In the genomic region with DNA sequence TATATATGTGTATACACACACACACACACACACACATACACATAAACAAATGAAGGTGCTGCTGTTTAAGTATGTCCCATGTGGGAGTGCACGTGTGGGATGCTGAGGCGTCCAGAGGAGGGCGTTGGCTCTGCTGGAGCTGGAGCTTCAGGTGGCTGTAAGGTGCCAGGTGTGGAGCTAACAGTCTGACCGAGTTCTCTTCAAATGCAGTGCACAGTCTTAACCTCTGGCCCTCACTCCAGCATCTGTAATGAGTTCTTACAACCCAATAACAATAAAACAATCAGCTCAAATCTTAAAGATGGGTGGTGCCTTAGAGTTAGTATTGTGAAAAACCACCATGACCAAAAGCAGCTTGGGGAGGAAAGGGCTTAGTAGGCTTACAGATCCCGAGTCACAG, we compare ENCODE assay signal across 17 mouse cellular contexts.
"Had no signal": no experiment of that assay in that cellular context is flagged by ENCODE, and none has a peak within 500 bp of the region (broad histone marks: within the 10 kb centered on the region; RNA-seq: fewer than 3 reads in every experiment).

No protein-coding gene starts in this region.

- H3K9me3 ChIP-seq: neural tube, embryonic 13.5 days; neural tube, embryonic 15.5 days had no signal

- H3K27me3 ChIP-seq: neural tube, embryonic 13.5 days; neural tube, embryonic 15.5 days had no signal

- H3K4me3 ChIP-seq: myocyte; neural tube, embryonic 13.5 days; neural tube, embryonic 15.5 days had no signal

- H3K36me3 ChIP-seq: neural tube, embryonic 13.5 days; neural tube, embryonic 15.5 days had no signal

- H3K4me2 ChIP-seq: lung, embryonic 14.5 days; midbrain, embryonic 11.5 days; neural tube, embryonic 13.5 days; neural tube, embryonic 15.5 days had no signal

- DNase-seq: lung, adult 18-20 months; lung, embryonic 14.5 days; lung, postnatal 10 days; lung, postnatal 4 days; retina, postnatal 1 day; right cerebral cortex, adult 18-20 months; right cerebral cortex, postnatal 25 days; right cerebral cortex, postnatal 4 days; spleen, adult 18-20 months; thymus, adult 18-20 months; thymus, postnatal 14 days; thymus, postnatal 36 days had no signal

- H3K9ac ChIP-seq: liver, embryonic 14.5 days; lung, embryonic 14.5 days; neural tube, embryonic 13.5 days; neural tube, embryonic 15.5 days had no signal

- H3K4me1 ChIP-seq: neural tube, embryonic 13.5 days; neural tube, embryonic 15.5 days had no signal

- H3K27ac ChIP-seq: liver, embryonic 14.5 days; neural tube, embryonic 13.5 days; neural tube, embryonic 15.5 days had no signal
